Mouse (Mus musculus) myocyte (in vitro differentiated cells): ENCODE data around the gene Zmynd15.

Experiments used
- CEBPB ChIP-seq: IDR thresholded peaks from 2 replicates; pipeline ENCODE4 v1.6.1; 2011; ENCODE audit warnings: mild to moderate bottlenecking, moderate library complexity; ENCODE audit not compliant: poor library complexity, insufficient read depth, severe bottlenecking
- E2F4 ChIP-seq: IDR thresholded peaks from one replicate; pipeline ENCODE4 v1.6.1; 2011; ENCODE audit warnings: mild to moderate bottlenecking, control low read depth, moderate library complexity; ENCODE audit not compliant: insufficient read depth
- MYOD1 ChIP-seq, 3 experiments: IDR thresholded peaks; one replicate each; pipeline ENCODE4 v1.6.1; 2011; ENCODE audit warnings: control low read depth in 2 of 3, low read depth in 2 of 3, mild to moderate bottlenecking in 2 of 3, moderate library complexity in 1 of 3; ENCODE audit not compliant: insufficient read length in 2 of 3, control insufficient read depth in 1 of 3
- MYOG ChIP-seq, 3 experiments: IDR thresholded peaks; one replicate each; pipeline ENCODE4 v1.6.1; 2011; ENCODE audit warnings: control low read depth in 2 of 3, low read depth in 2 of 3, mild to moderate bottlenecking in 2 of 3; ENCODE audit not compliant: insufficient read length in 2 of 3, control insufficient read depth in 1 of 3, insufficient read depth in 1 of 3
- POLR2A ChIP-seq: IDR thresholded peaks from one replicate; pipeline ENCODE4 v1.6.1; 2011; ENCODE audit warnings: low read depth, mild to moderate bottlenecking, control low read depth, moderate library complexity; ENCODE audit not compliant: insufficient read length
- POLR2AphosphoS2 ChIP-seq: IDR thresholded peaks from one replicate; pipeline ENCODE4 v1.6.1; 2011; ENCODE audit warnings: low read depth, control low read depth; ENCODE audit not compliant: insufficient read length
- TCF12 ChIP-seq: IDR thresholded peaks from one replicate; pipeline ENCODE4 v1.6.1; 2011; ENCODE audit warnings: mild to moderate bottlenecking, control low read depth; ENCODE audit not compliant: poor library complexity, insufficient read depth, severe bottlenecking
- TCF3 ChIP-seq: IDR thresholded peaks from one replicate; pipeline ENCODE4 v1.6.1; 2011; ENCODE audit warnings: low read depth, control low read depth; ENCODE audit not compliant: insufficient read length
- USF1 ChIP-seq: IDR thresholded peaks from one replicate; pipeline ENCODE4 v1.6.1; 2011; ENCODE audit warnings: low read depth, mild to moderate bottlenecking, control low read depth, moderate library complexity

DNA sequence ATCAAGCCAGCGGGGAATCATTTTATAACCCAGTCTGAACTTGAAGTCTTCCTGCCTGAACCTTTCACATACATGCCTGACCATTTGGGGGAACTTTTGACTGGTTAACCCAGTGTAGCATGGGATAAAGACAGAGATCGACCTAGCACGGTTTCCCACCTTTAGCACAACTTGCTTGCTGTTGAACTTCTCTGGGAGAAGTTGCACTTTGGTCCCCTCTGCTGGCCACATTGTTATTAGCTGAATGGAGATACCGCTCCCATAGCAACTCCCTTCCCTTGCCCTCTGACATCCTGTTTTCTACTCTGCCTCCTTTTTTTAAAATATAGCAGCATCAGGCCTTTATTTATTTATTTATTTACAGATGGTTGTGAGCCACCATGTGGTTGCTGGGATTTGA lies 47.2 kb downstream of the Zmynd15 start:
- TF ChIP-seq POLR2A (no peak), POLR2AphosphoS2 (no peak), CEBPB (no peak), MYOD1 (IDR thresholded peaks at IDR 0.05; ENCODE audit: control insufficient read depth in 1 of 3, insufficient read length in 2 of 3, low read depth in 2 of 3) (no peak), E2F4 (no peak), USF1 (no peak), MYOG (IDR thresholded peaks at IDR 0.05; ENCODE audit: control insufficient read depth in 1 of 3, insufficient read depth in 1 of 3, insufficient read length in 2 of 3, low read depth in 2 of 3) (no peak), TCF12 (no peak), TCF3 (no peak)
